Mouse (Mus musculus) spleen, embryonic (tissue): ENCODE data around the gene Serpinb6b.
"Not testable (repeated sequence)": the region's sequence is repeated elsewhere in the genome, so short reads cannot be mapped to it uniquely, and the experiment has no call there.

Experiments
- CTCF ChIA-PET: fragments of 350-600 bp; sonication (Branson Sonifier 250); formaldehyde crosslinking; loops from one replicate; lab custom pipeline; 2022; lab: Charles Lee

Gene Serpinb6b

DNA sequence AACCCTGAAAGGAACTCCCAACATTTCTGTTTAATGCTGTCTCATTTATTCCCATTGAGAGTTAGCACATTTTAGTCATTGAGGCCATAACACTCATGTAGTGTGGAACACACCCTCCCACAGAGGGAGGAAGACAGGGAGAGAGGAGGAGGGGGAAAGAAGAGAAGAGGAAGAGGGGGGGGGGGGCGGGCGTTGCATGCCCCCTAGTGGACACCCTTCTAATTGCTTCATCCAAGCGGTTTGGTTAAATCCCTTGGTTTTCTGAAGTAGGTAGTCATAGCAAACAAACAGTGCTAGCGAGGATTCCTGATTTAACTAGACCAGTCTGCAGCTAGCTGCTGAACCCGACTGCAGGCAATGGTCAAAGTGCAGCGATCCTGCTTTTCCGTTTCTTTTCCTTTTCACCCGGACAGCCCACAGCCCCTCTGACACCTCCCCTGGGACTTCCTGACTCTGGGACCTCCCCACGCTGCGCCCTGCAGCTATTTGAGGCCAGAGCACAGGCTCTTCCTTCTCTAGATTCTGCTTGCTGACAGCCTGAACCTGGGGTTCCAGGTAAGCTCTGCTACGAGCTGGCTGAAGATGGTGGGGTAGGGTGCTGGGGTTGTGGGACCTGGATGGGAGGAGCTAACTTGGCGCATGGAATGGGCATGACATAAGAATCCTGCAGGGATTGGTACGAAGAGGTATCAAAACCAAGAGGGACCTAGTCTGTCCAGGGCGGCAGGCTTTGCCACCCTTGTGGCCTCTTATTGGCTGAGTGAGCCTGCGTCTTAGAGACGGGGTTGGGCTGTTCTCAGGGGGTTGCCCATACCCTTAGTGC, at the start of gene Serpinb6b:
TSS of gene Serpinb6b (plus strand) at position 221 of the 823 bp plus-strand sequence.
- CTCF ChIA-PET = interaction anchor here (0.8 to 1.6 kb wide), 6 partner anchors 48 to 109 kb away, joined by 3 to 5 read pairs (median 4); no protein-coding TSS in a partner anchor

DNA sequence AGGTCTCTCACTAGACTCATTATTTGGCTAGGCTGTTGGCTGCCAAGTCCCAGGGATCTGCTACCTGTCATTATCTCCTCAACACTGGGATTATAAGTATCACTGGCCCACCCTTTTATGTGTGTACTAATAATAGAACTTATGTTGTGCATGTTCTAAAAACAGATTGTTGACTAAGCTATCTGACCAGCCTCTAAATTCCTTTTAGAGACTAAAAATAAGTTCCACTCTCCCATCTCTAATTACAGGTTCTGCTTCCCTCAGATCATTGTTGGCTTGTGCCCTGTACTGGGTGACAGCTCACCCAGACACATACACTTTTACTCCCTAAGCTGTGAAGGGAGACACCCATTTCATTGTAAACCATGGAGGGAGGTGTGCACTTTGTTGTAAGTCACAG, 42.4 kb upstream of the Serpinb6b start:
- CTCF ChIA-PET = interaction anchor here (0.5 to 0.6 kb wide), 2 partner anchors 21 to 1011 kb away, joined by 3 to 5 read pairs; no protein-coding TSS in a partner anchor

DNA sequence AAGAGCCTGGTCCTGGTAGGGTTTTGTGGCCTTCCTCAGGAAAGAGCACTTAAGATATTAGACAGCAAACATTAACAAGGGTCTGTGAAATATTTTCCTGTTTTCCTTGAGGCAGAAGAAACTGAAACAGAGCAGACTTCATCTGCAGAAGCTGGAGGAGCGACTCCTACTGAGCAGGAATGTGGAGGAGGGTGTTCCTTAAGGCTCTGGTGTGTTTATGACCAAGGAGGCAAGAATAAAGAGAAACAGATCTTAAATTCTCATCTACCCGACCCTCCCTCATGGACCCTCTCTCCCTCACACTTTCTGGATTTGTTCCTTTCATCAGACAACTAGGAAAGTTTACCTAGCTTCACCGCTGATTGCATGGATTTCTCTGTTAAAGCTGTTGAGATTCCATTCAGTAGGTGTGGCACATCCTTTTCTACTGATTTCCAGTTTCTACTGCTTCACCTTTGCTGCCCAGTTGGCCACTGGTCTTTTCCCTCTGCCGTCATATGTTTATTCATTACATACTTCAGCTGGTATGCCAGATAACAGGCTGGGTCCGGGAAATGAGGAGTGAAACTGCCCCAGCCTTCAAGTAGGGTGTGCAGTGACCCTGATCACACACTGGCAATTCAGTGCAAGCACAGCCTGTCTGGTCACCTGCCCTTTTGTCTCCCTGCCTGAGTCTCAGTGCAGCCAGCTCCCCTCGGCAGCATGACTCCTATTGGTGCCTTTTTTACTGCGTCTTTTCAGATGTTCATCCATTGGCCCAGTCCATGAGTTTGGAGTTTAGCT, 40.2 kb upstream of the Serpinb6b start:
- CTCF ChIA-PET = no interaction called here

DNA sequence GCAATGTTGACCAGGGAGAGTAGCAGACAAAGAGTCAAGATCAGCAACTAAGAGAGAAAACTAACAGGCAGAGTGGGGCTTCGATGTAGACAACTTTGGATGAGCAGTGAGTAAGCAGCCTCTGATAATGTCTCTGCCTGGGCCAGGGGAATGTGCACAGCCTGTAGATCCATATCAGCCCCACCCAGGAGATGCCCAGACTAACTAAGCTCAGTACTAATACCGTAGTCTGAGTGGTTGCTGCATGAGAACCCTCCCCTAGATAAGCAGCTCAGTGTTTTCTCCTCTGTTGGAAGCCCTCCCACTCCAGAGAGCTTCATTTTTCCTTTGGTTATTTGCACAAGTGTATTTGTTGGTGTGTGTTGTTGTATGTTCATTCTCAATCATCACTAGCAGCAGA, 38.3 kb upstream of the Serpinb6b start:
- CTCF ChIA-PET = interaction anchor here (0.6 kb wide), 1 partner anchor 22 kb away, joined by 3 read pairs; no protein-coding TSS in a partner anchor

DNA sequence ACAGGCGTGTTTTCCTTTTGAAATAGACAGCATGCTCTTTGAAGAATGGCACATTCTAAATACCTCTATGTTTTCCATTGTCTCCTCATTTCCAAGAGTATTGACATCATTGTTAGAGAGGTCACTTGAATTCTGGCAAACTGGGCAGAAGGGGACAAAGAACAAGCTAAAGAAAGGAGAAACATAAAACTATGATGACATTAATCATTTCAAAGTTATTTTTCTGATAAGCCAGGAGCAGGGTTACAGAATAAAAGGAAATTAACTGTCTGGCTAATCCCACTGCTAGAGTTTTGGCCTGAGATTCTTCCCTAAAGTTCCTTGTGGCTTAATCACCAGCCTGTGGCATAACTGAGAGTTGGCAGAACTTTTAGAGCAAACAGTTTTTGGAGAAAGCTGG, 37.8 kb upstream of the Serpinb6b start:
- CTCF ChIA-PET = interaction anchor here (0.6 kb wide), 1 partner anchor 22 kb away, joined by 3 read pairs; no protein-coding TSS in a partner anchor

DNA sequence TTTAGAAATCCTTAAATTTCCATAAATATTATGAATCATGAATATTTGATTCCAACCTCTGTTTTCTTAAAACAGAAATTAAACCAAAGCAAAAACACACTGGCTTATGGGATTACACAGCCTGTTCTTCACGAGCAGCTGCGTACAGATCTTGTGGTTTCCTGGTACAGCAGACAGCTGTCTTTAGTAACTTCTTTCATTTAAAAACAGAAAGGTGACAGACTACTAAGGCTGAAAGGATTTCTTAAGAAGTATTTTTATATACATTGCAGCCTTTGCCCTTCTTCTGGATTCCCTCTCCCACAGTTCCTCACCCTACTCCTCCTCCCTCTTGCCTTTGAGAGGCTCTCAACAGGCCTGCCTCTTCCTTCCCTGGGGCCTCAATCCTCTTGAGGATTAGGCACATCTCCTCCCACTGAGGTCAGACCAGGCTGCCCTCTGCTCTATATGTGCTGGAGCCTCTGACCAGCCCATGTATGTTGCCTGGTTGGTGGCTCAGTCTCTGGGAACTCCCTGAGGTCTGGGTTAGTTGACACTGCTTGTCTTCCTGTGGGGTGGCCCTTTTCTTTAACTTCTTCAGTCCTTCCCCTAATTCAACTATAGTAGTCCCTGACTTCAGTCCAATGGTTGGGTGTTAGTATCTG, 35.8 kb upstream of the Serpinb6b start:
- CTCF ChIA-PET = no interaction called here

DNA sequence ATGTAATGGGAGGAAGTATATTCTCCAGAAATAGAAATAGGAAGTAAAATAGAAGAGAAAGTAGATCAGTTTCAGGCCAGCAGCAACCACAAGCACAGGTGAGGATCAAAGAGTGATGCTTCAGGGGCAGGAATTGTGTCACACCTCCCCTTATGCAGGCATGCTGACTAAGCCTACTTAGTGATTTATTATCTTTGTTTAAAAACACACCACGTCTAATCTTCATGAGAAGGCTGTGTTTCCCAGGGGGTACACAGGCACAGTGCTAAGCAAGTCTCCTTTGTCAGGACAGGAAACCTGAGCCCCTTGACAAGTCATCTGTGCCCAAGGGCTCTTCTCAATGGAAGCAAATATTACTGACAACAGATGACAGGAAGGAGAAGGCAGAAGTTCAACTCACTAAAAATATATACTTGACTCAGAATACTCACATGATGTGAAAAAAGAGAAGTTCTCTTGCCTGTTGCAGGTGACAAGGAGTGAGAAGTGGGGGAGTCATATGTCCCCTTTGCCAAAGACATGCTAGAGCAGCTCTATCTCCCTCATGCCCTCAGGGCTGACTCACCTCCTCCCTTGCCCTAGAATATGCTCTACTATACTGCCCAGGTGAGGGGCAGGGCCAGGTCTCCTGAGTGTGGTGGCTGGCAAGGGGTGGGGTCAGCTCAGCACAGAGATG, 30.2 kb upstream of the Serpinb6b start:
- CTCF ChIA-PET = no interaction called here

DNA sequence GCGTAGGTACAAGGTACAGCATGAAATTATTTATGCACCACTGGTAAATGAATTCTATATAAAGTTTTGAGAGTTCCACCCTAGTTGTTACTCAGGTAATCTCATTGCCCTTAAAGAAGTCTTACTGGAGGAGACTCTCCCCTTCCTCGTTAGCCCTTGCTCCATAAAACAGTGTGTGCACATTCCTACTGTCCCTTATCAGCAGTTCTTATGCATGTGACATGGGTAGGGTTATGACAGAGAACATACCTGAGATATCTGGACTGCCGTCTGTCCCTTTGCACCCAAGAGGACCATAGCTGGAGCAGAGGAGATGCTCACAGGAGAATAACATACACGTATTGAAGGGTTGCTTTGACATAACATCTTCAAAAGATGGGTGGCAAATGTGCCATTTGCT, 26.7 kb upstream of the Serpinb6b start:
- CTCF ChIA-PET = not testable (repeated sequence)

DNA sequence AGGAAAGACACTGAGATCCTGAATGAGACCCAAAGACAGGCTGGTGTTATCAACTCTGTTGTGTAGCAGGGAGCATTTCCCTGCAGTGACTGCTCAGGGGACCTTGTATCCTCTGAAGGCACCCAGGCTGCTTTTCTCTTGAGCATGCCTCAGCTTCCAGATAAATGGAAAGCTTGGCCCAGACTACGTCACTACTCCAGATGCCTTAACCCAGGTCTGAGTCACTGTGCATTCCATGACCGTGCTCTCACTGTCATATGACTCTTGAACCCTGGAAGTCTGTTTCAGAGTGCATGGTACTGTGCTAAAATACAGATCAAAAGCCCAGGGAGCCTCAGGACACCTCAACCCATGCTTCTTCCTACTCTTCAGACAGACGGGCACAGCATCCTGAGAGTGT, 25.8 kb upstream of the Serpinb6b start:
- CTCF ChIA-PET = not testable (repeated sequence)

DNA sequence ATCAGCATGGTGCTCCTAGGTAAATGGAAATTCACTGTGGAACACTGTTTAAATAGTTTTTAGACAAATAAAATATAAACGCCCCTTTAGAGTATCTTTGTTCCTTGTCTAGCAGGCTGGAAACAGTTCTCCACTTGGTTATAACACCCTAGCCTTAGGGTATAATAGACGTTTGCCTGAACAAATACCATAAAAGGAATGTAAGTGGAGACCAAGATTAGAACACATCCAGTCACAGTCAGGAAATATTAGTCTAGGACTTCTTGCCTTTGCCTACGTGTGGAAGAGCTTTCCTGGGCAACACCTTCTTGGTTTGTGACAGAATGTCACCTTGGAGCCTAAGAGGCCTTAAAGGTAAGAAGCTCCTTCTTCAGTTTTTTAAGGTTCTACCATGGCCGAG, 8.5 kb upstream of the Serpinb6b start:
- CTCF ChIA-PET = no interaction called here

DNA sequence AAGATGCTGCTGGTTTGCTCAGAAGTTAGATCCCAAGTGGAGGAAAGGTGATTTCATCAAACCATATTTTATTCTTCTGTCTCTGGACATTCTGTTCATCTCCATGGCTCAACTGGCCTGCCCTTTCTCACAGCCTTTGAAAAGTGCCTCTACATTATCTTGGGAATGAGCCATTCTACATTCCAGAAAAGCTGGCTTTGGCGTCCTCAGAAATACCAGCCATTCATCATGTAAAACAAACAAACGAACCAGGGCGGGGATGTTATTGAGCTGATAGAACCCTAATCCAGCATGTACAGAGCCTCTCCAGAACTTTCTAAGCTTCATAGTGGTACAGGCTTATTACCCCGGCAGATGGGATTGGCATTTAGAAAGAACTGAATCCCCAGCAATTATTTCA, 7.1 kb upstream of the Serpinb6b start:
- CTCF ChIA-PET = no interaction called here

DNA sequence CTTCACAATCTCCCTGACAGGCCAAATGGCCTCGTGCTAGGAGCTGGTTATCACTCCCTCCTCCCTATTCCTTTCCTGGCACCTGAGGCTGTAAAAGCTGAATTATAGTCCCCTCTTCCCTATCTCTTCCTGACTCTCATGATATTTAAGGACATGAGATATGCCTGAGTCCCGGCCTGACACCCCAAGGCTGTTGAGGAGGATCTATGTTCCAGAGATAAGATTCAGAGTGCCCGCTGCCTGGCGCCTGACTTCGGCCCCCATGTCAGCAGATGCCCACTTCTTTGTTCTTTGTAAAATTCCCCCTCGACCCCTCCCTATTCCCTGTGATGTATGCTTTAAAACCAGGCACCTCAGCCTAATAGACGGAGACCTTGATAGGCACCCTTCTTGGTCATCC, 6.5 kb upstream of the Serpinb6b start:
- CTCF ChIA-PET = not testable (repeated sequence)

DNA sequence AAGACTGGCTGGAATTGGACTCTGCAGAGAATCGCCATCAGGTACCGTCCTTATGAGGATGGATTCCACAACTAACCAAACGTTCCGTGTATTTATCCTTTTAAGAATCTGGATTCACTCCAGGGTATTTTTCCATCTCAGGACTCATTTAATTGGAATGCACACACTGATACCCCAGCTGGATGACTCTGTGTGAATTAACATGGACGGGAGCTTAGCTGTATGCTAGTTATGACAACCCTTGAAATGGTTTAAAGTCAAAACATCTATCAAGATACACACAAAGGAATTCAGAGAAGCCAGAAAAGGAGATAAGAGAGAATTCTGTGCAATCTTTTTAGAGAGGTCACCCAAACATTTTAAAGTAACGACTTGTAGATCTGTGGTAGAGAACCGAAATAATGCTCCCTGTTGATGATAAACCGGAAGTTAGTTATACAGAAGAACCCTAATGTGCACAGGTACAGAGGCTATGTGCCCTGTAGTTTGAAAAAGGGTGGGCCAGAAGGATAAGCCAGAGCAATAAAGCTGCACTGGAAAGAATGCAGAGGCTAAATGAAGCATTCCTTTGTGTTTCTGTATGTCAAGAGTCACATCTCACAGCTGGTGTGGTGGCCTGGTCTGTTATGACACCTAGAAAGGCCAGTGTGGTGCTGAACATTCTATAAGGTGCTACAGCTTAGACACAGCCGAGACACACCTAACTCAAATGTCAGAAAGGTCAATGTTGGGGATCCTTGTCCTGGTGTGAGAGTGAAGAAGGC, 837 bp upstream of the Serpinb6b start:
- CTCF ChIA-PET = interaction anchor here (1.2 to 1.6 kb wide), 2 partner anchors 58 to 61 kb away, joined by 3 to 4 read pairs; no protein-coding TSS in a partner anchor

DNA sequence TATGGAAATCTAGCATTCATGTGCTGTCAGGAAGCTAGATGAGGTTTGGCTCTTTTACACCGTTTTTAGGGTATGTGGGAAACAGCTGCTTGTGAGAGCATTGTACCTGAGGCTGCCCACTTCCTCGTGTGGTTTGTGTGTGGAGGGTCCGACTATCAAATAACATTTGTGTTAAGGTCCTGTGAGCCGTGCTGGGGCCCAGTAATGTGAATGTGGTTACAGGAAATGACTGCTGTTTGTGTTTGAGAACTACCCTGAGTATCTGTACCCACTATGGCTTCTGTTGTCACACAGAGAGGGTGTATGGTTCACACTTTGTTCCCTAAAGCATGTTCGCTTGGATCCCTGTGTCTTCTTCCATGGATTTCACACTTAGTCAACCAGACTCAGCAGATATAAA, 1.1 kb downstream of the Serpinb6b start:
- CTCF ChIA-PET = interaction anchor here (0.8 to 1.6 kb wide), 3 partner anchors 49 to 108 kb away, joined by 3 to 4 read pairs (median 3); no protein-coding TSS in a partner anchor

DNA sequence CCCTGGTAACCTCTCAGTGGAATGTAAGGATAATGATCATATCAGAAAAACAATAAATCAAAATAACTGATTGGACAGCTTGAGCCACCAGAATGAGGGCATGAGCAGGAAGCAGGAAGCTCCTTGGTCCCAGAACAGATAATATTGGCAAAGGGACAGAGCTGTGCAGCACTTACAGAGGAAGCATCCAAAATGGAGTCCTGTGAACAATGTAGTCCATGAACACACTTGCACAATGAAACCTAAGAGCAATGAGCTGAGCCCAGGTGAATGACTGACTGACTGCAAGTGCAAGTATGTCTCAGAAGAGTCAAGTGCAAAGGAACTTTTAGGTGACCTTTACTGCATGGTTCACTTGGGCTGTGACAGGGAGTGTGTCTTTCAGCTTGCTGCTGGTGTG, 2.2 kb downstream of the Serpinb6b start:
- CTCF ChIA-PET = interaction anchor here (0.6 to 1.3 kb wide), 2 partner anchors 64 to 135 kb away, joined by 3 to 4 read pairs; no protein-coding TSS in a partner anchor

DNA sequence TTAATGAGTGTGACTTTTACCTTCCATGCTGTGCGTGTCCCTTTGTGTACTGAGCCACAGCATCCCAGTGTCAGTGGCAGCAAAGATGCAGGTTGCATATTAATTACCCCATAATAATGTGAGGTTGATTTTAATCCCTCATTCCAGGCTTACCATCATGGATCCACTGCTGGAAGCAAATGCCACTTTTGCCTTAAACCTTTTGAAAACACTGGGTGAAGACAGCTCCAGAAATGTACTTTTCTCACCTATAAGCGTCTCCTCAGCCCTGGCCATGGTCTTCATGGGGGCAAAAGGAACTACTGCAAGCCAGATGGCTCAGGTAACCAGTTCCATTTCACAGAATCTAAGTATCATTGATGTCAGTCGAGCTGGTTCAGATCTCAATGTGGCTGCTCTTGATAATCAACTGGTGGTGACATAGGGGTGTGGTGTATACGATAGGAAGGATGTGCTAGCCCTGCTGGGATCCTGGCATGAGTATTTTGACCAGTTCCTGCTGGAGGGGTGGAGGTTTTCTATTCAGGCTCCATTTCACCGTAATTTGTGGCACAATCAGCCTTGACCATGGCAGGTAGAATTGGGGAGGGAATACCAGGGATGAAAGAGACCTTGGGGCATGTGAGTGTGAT, 3.5 kb downstream of the Serpinb6b start:
- CTCF ChIA-PET = interaction anchor here (0.5 to 1.3 kb wide), 3 partner anchors 11 to 66 kb away, joined by 3 to 4 read pairs (median 4); no protein-coding TSS in a partner anchor

DNA sequence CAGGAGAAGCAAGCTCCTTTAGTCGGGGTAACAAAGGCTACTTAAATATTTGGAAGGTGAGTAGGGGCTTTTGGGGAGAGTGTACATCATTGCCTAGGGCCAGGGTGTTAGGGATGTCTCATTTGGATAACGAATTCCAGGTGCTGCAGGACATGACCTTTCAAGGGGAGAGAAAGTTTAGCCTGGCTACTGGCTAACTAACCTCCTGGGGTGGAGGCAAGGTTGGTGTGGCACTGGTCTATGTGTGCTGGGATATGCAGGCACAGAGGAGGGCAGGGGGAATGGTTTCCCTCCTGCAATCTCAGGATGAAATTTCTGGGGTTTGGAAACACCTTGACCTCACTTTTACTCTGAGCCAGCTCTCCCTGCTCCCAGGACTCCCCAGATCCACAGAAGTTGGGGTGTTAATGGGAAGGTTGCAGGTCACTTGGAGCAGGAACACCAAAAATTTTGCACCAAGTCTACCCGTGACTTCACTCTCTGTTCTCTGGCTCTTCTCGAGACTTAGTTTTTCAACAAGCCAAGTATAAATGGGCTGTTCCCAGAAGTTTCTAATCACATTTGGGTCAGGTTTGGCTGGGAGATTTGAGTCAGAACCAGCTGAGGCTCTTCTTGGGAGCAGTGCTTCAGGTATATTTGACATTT, 4.1 kb downstream of the Serpinb6b start:
- CTCF ChIA-PET = interaction anchor here (0.5 to 0.6 kb wide), 2 partner anchors 12 to 48 kb away, joined by 4 read pairs; no protein-coding TSS in a partner anchor

DNA sequence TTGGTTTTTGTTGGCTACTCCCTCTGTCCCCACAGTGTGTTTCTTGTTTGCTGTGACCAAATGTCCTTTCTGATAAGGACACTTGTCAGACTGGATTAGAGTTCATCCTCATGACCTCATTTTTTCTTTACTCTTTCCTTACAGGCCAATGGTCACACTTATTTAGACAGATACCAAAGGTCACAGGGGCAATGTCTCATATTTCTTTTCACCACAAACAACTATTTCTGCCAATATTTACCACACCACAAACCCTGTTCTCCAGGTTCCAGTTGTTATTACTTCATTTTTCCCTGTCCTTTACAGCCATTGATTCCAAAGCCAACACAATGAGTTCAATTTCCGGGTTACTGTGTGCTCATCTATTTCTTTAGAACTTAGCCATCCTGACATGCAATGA, 4.6 kb downstream of the Serpinb6b start:
- CTCF ChIA-PET = no interaction called here

DNA sequence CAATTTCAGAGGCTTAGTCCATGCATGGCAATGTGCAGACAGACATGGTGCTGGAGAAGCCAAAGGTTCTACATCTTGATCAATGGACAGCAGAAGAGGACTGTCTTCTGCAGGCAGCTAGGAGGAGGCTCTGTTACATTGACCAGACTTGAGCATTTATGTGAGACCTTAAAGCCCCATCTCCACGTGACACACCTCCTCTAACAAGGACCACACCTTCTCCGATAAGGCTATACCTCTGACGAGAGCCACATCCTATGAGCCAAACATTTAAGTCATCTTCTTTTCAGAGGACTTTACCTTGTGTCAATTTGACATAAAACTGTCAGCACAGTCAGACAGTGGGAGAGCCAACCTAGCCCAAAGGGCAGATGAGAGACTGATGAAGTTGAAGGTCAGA, 5.8 kb downstream of the Serpinb6b start:
- CTCF ChIA-PET = no interaction called here
